Mouse (Mus musculus): ENCODE measurements at regions not wholly inside any gene's neighbourhood (a gene's known extent, or its start where the extent isn't known, plus 50 kb on each side); places are given as distances from the start of the nearest gene placed in this dataset.

DNA sequence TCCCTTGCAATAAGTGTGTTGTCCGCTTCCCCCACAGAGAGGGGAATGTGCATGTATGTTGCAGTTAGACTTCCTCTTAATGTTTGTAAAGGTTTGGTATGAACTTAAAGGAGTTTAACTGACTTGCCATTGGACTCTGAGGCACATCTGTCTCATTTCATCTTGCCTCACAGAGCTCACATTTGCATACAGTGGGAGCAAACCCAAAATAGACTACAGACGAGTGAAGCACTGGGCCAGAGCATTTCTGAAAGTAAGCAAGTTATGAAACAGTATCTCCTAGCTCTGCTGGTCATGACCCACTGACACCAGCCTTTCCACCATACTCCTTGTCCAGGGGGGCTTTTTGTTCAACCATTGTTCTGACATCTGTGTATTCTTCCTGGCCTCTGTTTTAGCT lies 86.8 kb upstream of the Gm15217 start:
- in situ Hi-C loops (cut with MboI, MseI) = no loop called here

DNA sequence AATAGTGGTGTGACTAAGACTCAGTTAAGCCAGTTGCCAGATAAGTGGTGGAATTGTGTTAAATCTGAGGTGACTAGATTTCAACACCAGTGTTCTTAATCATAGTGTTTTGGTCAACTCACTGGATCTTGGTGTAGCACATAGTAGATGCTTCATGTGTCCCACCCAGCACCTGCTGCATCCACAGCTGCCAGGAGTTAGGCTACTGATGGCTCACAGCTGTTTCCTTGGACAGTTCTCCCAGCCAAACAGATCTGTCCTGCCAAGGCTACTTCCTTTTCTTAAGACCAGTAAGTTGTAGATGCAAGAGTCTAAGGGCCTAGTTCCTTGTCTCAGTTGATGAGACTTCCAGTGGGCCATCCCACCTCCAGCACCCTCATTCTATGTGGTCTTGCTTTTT lies 82.9 kb upstream of the Gm15217 start:
- in situ Hi-C loops (cut with MboI, MseI) = no loop called here

- in situ Hi-C loops (cut with MboI, MseI) = no loop called here
Measured at GRCm38 (mm10) chr14:46300546-46300945, 78.7 kb upstream of the Gm15217 start.

DNA sequence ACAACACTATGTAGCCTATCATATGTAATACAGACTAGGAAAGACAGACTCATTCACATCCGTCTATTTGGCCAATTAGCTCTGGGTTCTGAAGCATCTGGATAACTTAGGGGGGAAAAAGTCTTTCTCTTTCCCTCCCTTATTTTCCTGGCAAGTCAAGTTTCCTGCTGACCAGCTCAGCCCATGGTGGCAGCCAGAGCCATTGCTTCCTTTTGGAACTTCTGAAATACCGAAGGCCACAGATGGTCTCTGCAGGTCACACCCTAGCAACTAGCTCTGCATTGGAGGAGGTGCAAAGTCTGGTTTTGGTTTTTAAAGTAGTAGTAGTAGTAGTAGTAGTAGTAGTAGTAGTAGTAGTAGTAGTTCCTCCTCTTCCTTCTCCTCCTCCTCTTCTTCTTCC lies 76.6 kb upstream of the Gm15217 start:
- in situ Hi-C loops (cut with MboI, MseI) = no loop called here

- in situ Hi-C loops (cut with MboI, MseI) = no loop called here
Measured at GRCm38 (mm10) chr14:46305267-46305666, 73.9 kb upstream of the Gm15217 start.

DNA sequence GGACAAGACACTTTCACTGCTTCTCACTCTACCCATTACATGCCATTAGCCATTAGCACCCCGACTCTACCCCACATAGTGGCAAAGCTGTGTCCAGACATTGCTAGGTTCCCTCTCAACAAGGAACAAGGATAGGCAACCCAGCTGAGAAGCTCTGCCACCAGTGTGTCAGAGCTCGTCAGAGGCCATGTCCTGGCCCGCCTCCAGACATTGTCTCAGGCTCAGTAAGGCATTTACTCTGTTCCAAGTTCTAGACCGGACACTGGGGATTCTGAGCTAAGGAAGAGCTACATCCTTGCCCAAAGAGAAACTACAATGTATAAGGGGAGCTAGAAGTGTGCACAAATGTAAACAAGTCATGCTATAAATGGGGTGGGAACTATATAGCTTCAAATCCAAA lies 66.2 kb upstream of the Gm15217 start:
- in situ Hi-C loops (cut with MboI, MseI) = no loop called here

DNA sequence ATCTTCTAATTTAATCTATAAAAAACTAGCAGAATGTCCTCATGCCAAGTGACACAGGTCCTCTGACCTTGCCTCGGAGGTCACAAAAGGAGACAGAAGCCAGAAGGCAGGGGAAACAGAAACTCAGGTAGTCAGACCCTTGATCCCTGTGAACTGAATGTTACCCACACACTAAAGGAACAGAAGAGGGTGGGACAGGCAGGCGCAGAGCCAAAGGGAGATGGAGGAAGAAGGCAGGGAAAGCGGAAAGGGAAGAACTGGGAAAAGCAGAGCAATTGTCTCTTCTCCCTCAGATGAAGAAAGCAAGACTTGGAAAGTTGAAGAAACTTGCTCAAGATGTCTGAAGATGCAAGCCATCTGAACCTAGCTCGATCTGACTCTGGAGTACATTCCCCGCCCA lies 62.7 kb upstream of the Gm15217 start:
- in situ Hi-C loops (cut with MboI, MseI) = no loop called here

DNA sequence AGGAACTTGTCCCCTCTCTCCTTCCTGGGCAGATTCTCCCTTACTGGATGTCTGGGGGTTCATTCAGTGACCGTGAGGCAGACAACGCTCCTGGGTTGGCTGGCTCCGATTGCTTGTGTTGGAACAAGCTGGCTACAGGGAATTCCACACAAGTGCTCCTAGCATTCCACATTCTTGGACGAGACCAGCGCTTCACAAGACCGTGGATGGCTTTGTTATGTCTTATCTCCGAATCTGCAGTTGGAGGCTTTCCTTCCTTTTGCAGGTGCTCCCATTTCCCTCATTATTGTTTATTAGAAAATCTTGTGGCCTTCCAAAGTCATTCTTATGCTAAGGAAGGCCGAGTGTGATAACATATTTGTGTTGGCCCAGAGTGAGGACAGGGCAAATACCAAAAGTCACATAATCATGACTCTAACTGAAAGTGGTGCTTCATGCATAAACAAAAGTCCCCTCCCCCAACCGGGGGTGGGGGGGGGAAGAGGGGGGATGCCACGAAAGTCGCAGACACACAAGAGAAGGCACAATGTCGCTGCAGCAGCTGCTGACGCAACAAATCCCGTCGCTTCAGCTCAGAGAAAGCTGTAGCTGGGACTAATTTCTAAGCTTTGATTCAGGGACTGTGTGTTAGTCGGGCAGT lies 61.7 kb upstream of the Gm15217 start:
- in situ Hi-C loops (cut with MboI, MseI) = no loop called here

GRCm38 (mm10) chr14:46328064-46328463 lies 51.1 kb upstream of the Gm15217 start:
- in situ Hi-C loops (cut with MboI, MseI) = no loop called here

Data from T-helper 17 cell (primary cell).